8 mouse cellular contexts compared by ENCODE assay signal in genomic region chr3:66650076-66650748, GRCm38 (mm10).
DNase-seq lines count a peak whose midpoint lies in the region; ATAC-seq and TF ChIP-seq lines count a peak whose summit lies in the region.

No protein-coding gene starts in this region.

- H3K27me3 ChIP-seq in kidney, embryonic 14.5 days (ENCODE audit: control insufficient read depth, insufficient read depth, low read length): no peaks in the 10 kb centered on the region
- H3K27me3 ChIP-seq in E14TG2a.4 (ENCODE audit: insufficient read depth, low read length): peaks cover 6% of the 10 kb centered on the region; the same call in 1 of the 2 replicates
- H3K27me3 ChIP-seq in heart, embryonic 15.5 days: no peaks in the 10 kb centered on the region

- intact Hi-C loops in left cerebral cortex, postnatal 36 days (cut with DNase I): no loop called here

- H3K4me1 ChIP-seq in kidney, embryonic 14.5 days (ENCODE audit: control insufficient read depth, insufficient read depth, low read length): no peaks in the 10 kb centered on the region
- H3K4me1 ChIP-seq in E14TG2a.4 (replicated peaks; ENCODE audit: low read depth, low read length): peaks cover 7% of the 10 kb centered on the region; the same call in 1 of the 2 replicates
- peaks cover 16% of the 10 kb centered on the region for H3K4me1 ChIP-seq in heart, embryonic 15.5 days (replicated peaks)

- H3K4me2 ChIP-seq in kidney, embryonic 14.5 days (replicated peaks; ENCODE audit: low read depth, low read length): no peak overlapping the region
- H3K4me2 ChIP-seq in heart, embryonic 15.5 days: peak overlapping the region; percentile 33; the same call in 1 of the 2 replicates

- no peak for DNase-seq in kidney, adult 9 months
- DNase-seq in cerebellum, adult 9-10 months: peak; percentile 39
- peak; percentile 5 to 6 for DNase-seq in left cerebral cortex, postnatal 36 days (ENCODE audit: low spot score in 2 of 2)
- no peak for DNase-seq in embryo, embryonic 10.5 days (ENCODE audit: low spot score)
- no peak for DNase-seq in natural killer cell, adult 2 months (ENCODE audit: low spot score in 2 of 2)

- no peak overlapping the region for H3K4me3 ChIP-seq in kidney, embryonic 14.5 days (ENCODE audit: low read length)
- H3K4me3 ChIP-seq in E14TG2a.4 (replicated peaks; ENCODE audit: low read length): peak overlapping the region; percentile 41
- H3K4me3 ChIP-seq in heart, embryonic 15.5 days: 0 out of 2 replicates have a peak overlapping the region, but pooled peaks have one; percentile 8

- no peak overlapping the region for H3K27ac ChIP-seq in kidney, embryonic 14.5 days (ENCODE audit: low read depth, low read length)
- H3K27ac ChIP-seq in heart, embryonic 15.5 days: peak overlapping the region; percentile 6; the same call in 1 of the 2 replicates

- H3K9me3 ChIP-seq in kidney, embryonic 14.5 days (ENCODE audit: control insufficient read depth, low read length): no peaks in the 10 kb centered on the region
- no peaks in the 10 kb centered on the region for H3K9me3 ChIP-seq in E14TG2a.4 (ENCODE audit: low read length)
- H3K9me3 ChIP-seq in heart, embryonic 15.5 days (replicated peaks): no peaks in the 10 kb centered on the region

- ATAC-seq in kidney, embryonic 14.5 days (ENCODE audit: low FRiP score, low TSS enrichment): peak; percentile 60; the same call in 1 of the 2 replicates
- ATAC-seq in heart, embryonic 15.5 days (replicated peaks; ENCODE audit: insufficient number of reproducible peaks, insufficient read depth, low FRiP score, low read depth): 0 out of 2 replicates have a peak, but pooled peaks have one; percentile 14

- WGBS in kidney, embryonic 14.5 days: 46% methylated on average over 15 of the region's 15 CpGs
- 60% methylated on average over 15 of the region's 15 CpGs for WGBS in heart, embryonic 15.5 days

- H3K36me3 ChIP-seq in kidney, embryonic 14.5 days (ENCODE audit: control insufficient read depth, insufficient read depth, low read length): no peaks in the 10 kb centered on the region
- no peaks in the 10 kb centered on the region for H3K36me3 ChIP-seq in E14TG2a.4 (ENCODE audit: insufficient read depth, low read length)
- no peaks in the 10 kb centered on the region for H3K36me3 ChIP-seq in heart, embryonic 15.5 days

- TF ChIP-seq CTCF in E14TG2a.4 (conservative IDR thresholded peaks at IDR 0.05; ENCODE audit: low read length): no peak

- no peak overlapping the region for H3K9ac ChIP-seq in kidney, embryonic 14.5 days (ENCODE audit: low read depth, low read length)
- H3K9ac ChIP-seq in heart, embryonic 15.5 days: no peak overlapping the region

Comparison
In these comparisons a context has a peak if more than half of its experiments do, and no peak if none do; other contexts are left out.
1. DNase-seq: peak in cerebellum, adult 9-10 months (single experiment) and left cerebral cortex, postnatal 36 days (2 of 2); none in kidney, adult 9 months (single experiment), embryo, embryonic 10.5 days (single experiment) and natural killer cell, adult 2 months (0 of 2).